Mouse (Mus musculus) common myeloid progenitor, adult 5-6 weeks (primary cell): ENCODE data around the gene Zfp488. TPM values are rescaled to one million over a fixed set of nuclear protein-coding genes. Genes with fewer than 3 reads are reported as not detected.

Experiments used
- ATAC-seq: replicated peaks from 2 replicates; pipeline ENCODE4 v1.8.0; 2016; ENCODE audit warnings: low read depth, mild to moderate bottlenecking, moderate TSS enrichment, inconsistent platforms; ENCODE audit not compliant: poor library complexity, severe bottlenecking
- total RNA-seq: library from RNA; stranded (forward); fragments of 200-1000, 187-1606 nt; gene quantifications from 2 replicates; pipeline ENCODE4 v1.2.3, GENCODE M21; 2017

The Zfp488 gene
- 0.15 TPM in 1 of 2 replicates, not detected in the other for total RNA-seq

GRCm38 (mm10) chr14:33978604-33979059 is at the start of gene Zfp488:
TSS of gene Zfp488 (minus strand) at chr14:33978764.
- ATAC-seq = no peak

- no peak for ATAC-seq
These were observed 48.1 kb upstream of the Zfp488 start for GRCm38 (mm10) chr14:34026710-34027109.

- no peak for ATAC-seq
These were observed 38.4 kb upstream of the Zfp488 start for GRCm38 (mm10) chr14:34016938-34017337.

- no peak for ATAC-seq
These were observed 37.8 kb upstream of the Zfp488 start, which contains the start of gene Gm5460 for GRCm38 (mm10) chr14:34016381-34016780. TSS of gene Gm5460 (plus strand) at chr14:34016758.

- ATAC-seq = no peak
These were observed 36.5 kb upstream of the Zfp488 start, which contains the start of gene Gm30083 for GRCm38 (mm10) chr14:34015063-34015462. TSS of gene Gm30083 (minus strand) at chr14:34015182.

GRCm38 (mm10) chr14:34002358-34002757 is 23.8 kb upstream of the Zfp488 start:
- ATAC-seq = no peak

GRCm38 (mm10) chr14:34001445-34001844 is 22.9 kb upstream of the Zfp488 start:
- no peak for ATAC-seq

- ATAC-seq = no peak
These were observed 21.5 kb upstream of the Zfp488 start for GRCm38 (mm10) chr14:34000076-34000475.

GRCm38 (mm10) chr14:33997427-33997826 is 18.9 kb upstream of the Zfp488 start:
- ATAC-seq = no peak

- ATAC-seq = no peak
These were observed 15.1 kb upstream of the Zfp488 start for GRCm38 (mm10) chr14:33993521-33994289.

- ATAC-seq = no peak
These were observed 14.5 kb upstream of the Zfp488 start for GRCm38 (mm10) chr14:33993051-33993450.

GRCm38 (mm10) chr14:33991971-33992370 is 13.4 kb upstream of the Zfp488 start:
- no peak for ATAC-seq

GRCm38 (mm10) chr14:33989201-33989600 is 10.6 kb upstream of the Zfp488 start:
- ATAC-seq = no peak

GRCm38 (mm10) chr14:33977748-33978147 is 816 bp downstream of the Zfp488 start:
- no peak for ATAC-seq

- no peak for ATAC-seq
These were observed 3.8 kb downstream of the Zfp488 start for GRCm38 (mm10) chr14:33974752-33975151.

GRCm38 (mm10) chr14:33972679-33973078 is 5.9 kb downstream of the Zfp488 start:
- ATAC-seq = no peak

- ATAC-seq = no peak
These were observed 12.9 kb downstream of the Zfp488 start for GRCm38 (mm10) chr14:33965675-33966074.

GRCm38 (mm10) chr14:33959341-33959740 is 19.2 kb downstream of the Zfp488 start:
- peak; percentile 71; the same call in 1 of the 2 replicates for ATAC-seq

GRCm38 (mm10) chr14:33958841-33959240 is 19.7 kb downstream of the Zfp488 start:
- no peak for ATAC-seq

- no peak for ATAC-seq
These were observed 20.4 kb downstream of the Zfp488 start for GRCm38 (mm10) chr14:33958186-33958585.

GRCm38 (mm10) chr14:33956055-33956454 is 22.5 kb downstream of the Zfp488 start:
- ATAC-seq = no peak

GRCm38 (mm10) chr14:33953761-33954160 is 24.8 kb downstream of the Zfp488 start, which contains the start of gene Rbp3:
TSS of gene Rbp3 (plus strand) at chr14:33954003.
- ATAC-seq = no peak
